Comparison of ENCODE assay signal across 12 mouse cellular contexts in the genomic region with DNA sequence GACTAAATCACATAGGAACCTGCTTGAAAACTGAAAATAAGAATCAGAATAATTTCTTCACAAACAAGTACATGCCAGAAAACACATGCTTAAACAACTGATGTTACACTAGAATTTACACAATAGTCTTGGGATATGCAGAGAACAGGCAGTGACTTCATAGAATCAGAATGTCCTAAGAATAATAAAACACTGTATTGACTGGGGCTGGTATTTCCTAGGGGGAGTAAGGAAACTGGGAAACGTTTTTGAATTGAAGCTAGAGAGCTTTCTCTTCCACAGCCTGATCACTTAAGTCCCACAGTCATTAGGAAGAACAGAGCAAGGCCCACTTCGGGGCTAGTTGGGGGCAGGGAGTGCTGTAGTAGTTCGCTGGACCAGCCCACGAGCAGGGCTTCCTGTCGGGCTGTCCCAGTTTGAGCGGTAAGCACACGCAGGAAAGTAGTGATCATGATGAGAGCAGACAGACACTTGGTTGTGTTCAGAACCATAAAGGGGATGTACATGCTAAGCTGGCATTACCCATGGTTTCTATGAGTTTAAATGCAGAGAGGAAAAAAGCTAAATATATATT. TPM values are rescaled to one million over a fixed set of nuclear protein-coding genes. Genes with fewer than 3 reads are reported as not detected.
DNase-seq lines count a peak whose midpoint lies in the region; ATAC-seq and TF ChIP-seq lines count a peak whose summit lies in the region.
"Had no signal": no experiment of that assay in that cellular context is flagged by ENCODE, and none has a peak within 500 bp of the region (broad histone marks: within the 10 kb centered on the region; RNA-seq: fewer than 3 reads in every experiment).

No protein-coding gene starts in this region.

- H3K4me1 ChIP-seq in CH12.LX (ENCODE audit: control insufficient read depth in 1 of 2, insufficient read depth in 2 of 2) = peaks cover 12 to 80% of the 10 kb centered on the region in 2 experiments
- no peaks in the 10 kb centered on the region for H3K4me1 ChIP-seq in limb, embryonic 15.5 days
- H3K4me1 ChIP-seq: liver, embryonic 15.5 days had no signal

- TF ChIP-seq CTCF in CH12.LX (conservative IDR thresholded peaks at IDR 0.05 in 1 of 2, IDR thresholded peaks at IDR 0.05 in 1 of 2; ENCODE audit: low read depth in 2 of 2, low read length in 2 of 2) = no peak

- no peak overlapping the region for H3K4me3 ChIP-seq in CH12.LX (replicated peaks in 1 of 3; ENCODE audit: low read depth in 2 of 3, low read length in 2 of 3, poor library complexity in 1 of 3)
- no peak overlapping the region for H3K4me3 ChIP-seq in limb, embryonic 15.5 days
- H3K4me3 ChIP-seq: liver, embryonic 15.5 days; myocyte had no signal

- peak overlapping the region; percentile 52; the same call in 1 of the 2 replicates for H3K4me2 ChIP-seq in CH12.LX (ENCODE audit: insufficient read depth, low read depth, poor library complexity, severe bottlenecking)
- H3K4me2 ChIP-seq in limb, embryonic 15.5 days = no peak overlapping the region
- H3K4me2 ChIP-seq: liver, embryonic 15.5 days had no signal

- ATAC-seq in limb, embryonic 15.5 days (ENCODE audit: insufficient number of reproducible peaks, low FRiP score, low TSS enrichment, low read depth) = no peak
- no peak for ATAC-seq in megakaryocyte, adult 5-6 weeks (ENCODE audit: poor library complexity, severe bottlenecking)

- in situ Hi-C loops in CH12.LX (cut with MboI; ENCODE audit: low pct_ligation_motif_present, low pct_unique_long_range_greater_than_20kb, low sequenced_read_pairs) = no loop called here

- intact Hi-C loops in gastrocnemius, postnatal 36 days (cut with DNase I) = no loop called here

- 0 out of 2 replicates have a peak, but pooled peaks have one; percentile 30 for TF ChIP-seq POLR2A in CH12.LX (IDR thresholded peaks at IDR 0.05; ENCODE audit: low read depth, low read length)

- no peaks in the 10 kb centered on the region for H3K79me2 ChIP-seq in CH12.LX (replicated peaks; ENCODE audit: control insufficient read depth, extremely low read depth, insufficient read depth, poor library complexity, severe bottlenecking)

- peak overlapping the region; percentile 23; the same call in 1 of the 2 replicates for H3K9ac ChIP-seq in CH12.LX (ENCODE audit: insufficient read depth, low read depth)
- no peak overlapping the region for H3K9ac ChIP-seq in limb, embryonic 15.5 days
- H3K9ac ChIP-seq: liver, embryonic 15.5 days had no signal

- peak; percentile 9 for DNase-seq in gastrocnemius, postnatal 25 days
- no peak for DNase-seq in gastrocnemius, postnatal 36 days
- peak; percentile 67 for DNase-seq in CH12.LX (ENCODE audit: extremely low read depth)
- DNase-seq in fibroblast of lung, adult 2 months (ENCODE audit: low read depth) = peak; percentile 10
- DNase-seq in cerebellum, adult 18-20 months = no peak
- DNase-seq in adrenal gland, adult 18-20 months (ENCODE audit: low spot score in 2 of 2) = no peak
- DNase-seq: thymus, adult 2 months had no signal

- H3K9me3 ChIP-seq in CH12.LX (replicated peaks; ENCODE audit: low read length) = no peaks in the 10 kb centered on the region
- H3K9me3 ChIP-seq in limb, embryonic 15.5 days = no peaks in the 10 kb centered on the region
- H3K9me3 ChIP-seq: G1E; liver, embryonic 15.5 days had no signal

- 58% methylated on average over 7 of the region's 7 CpGs for WGBS in limb, embryonic 15.5 days

- no peaks in the 10 kb centered on the region for H3K27me3 ChIP-seq in CH12.LX (replicated peaks)
- H3K27me3 ChIP-seq in limb, embryonic 15.5 days = no peaks in the 10 kb centered on the region
- H3K27me3 ChIP-seq: liver, embryonic 15.5 days had no signal

- dilution Hi-C loops in CH12.LX (cut with MboI; ENCODE audit: extremely low pct_ligation_motif_present, extremely low pct_unique_long_range_greater_than_20kb, low sequenced_read_pairs) = no loop called here

- peak overlapping the region; percentile 47 for H3K27ac ChIP-seq in CH12.LX (ENCODE audit: insufficient read depth, low read depth)
- H3K27ac ChIP-seq in limb, embryonic 15.5 days = peak overlapping the region; percentile 66; the same call in 1 of the 2 replicates
- H3K27ac ChIP-seq: liver, embryonic 15.5 days had no signal

- no peak for TF ChIP-seq RAD21 in CH12.LX (IDR thresholded peaks at IDR 0.05; ENCODE audit: low read depth, low read length)

- peaks cover 13 to 27% of the 10 kb centered on the region in 2 experiments for H3K36me3 ChIP-seq in CH12.LX (replicated peaks in 1 of 2; ENCODE audit: control insufficient read depth in 1 of 2, insufficient read depth in 1 of 2, low read length in 1 of 2)
- peaks cover 20% of the 10 kb centered on the region for H3K36me3 ChIP-seq in limb, embryonic 15.5 days

- TF ChIP-seq EP300 in CH12.LX (IDR thresholded peaks at IDR 0.05; ENCODE audit: low read length) = no peak

TF ChIP-seq in CH12.LX, 34 proteins besides CTCF, POLR2A, EP300 and RAD21:
- TF ChIP-seq ETS1 (conservative IDR thresholded peaks at IDR 0.05; ENCODE audit: low read depth, low read length) (peak; percentile 39), MAX (IDR thresholded peaks at IDR 0.05; ENCODE audit: low read length) (no peak; the same call in 1 of the 2 replicates), SIN3A (IDR thresholded peaks at IDR 0.05; ENCODE audit: low read length) (no peak), JUND (conservative IDR thresholded peaks at IDR 0.05; ENCODE audit: low read depth, low read length) (no peak), TCF12 (IDR thresholded peaks at IDR 0.05; ENCODE audit: low read depth, low read length) (0 out of 2 replicates have a peak, but pooled peaks have one; percentile 32), NELFE (IDR thresholded peaks at IDR 0.05; ENCODE audit: low read depth, low read length) (no peak), MEF2A (IDR thresholded peaks at IDR 0.05; ENCODE audit: borderline replicate concordance, low read depth, low read length) (peak; percentile 22; the same call in 1 of the 2 replicates), MYC (IDR thresholded peaks at IDR 0.05; ENCODE audit: low read depth, low read length) (no peak), PAX5 (IDR thresholded peaks at IDR 0.05; ENCODE audit: low read length) (no peak), HCFC1 (IDR thresholded peaks at IDR 0.05; ENCODE audit: low read depth, low read length) (peak; percentile 11; the same call in 1 of the 2 replicates), ELF1 (IDR thresholded peaks at IDR 0.05; ENCODE audit: low read depth, low read length) (peak; percentile 54; the same call in 1 of the 2 replicates), MAFK (IDR thresholded peaks at IDR 0.05; ENCODE audit: insufficient replicate concordance, low read length) (no peak), KAT2A (IDR thresholded peaks at IDR 0.05; ENCODE audit: insufficient replicate concordance, low read length) (no peak), USF2 (conservative IDR thresholded peaks at IDR 0.05; ENCODE audit: low read depth, low read length) (no peak), CHD2 (IDR thresholded peaks at IDR 0.05; ENCODE audit: low read length) (peak; percentile 34; the same call in 1 of the 2 replicates), NRF1 (IDR thresholded peaks at IDR 0.05; ENCODE audit: low read depth, low read length) (no peak), CHD1 (IDR thresholded peaks at IDR 0.05; ENCODE audit: low read depth, low read length) (no peak), MAZ (IDR thresholded peaks at IDR 0.05; ENCODE audit: low read depth, low read length) (no peak), RCOR1 (conservative IDR thresholded peaks at IDR 0.05; ENCODE audit: low read depth, low read length) (no peak), ZC3H11A (IDR thresholded peaks at IDR 0.05; ENCODE audit: low read depth, low read length) (no peak), POLR2AphosphoS2 (IDR thresholded peaks at IDR 0.05; ENCODE audit: low read depth, low read length) (no peak), GABPA (IDR thresholded peaks at IDR 0.05; ENCODE audit: insufficient replicate concordance, low read depth, low read length) (no peak), BHLHE40 (IDR thresholded peaks at IDR 0.05; ENCODE audit: low read depth, low read length) (peak; percentile 71), USF1 (IDR thresholded peaks at IDR 0.05; ENCODE audit: low read depth, low read length) (no peak), E2F4 (IDR thresholded peaks at IDR 0.05; ENCODE audit: insufficient replicate concordance, low read depth, low read length) (no peak), MXI1 (IDR thresholded peaks at IDR 0.05; ENCODE audit: low read depth, low read length) (peak; percentile 47; the same call in 1 of the 2 replicates), TBP (conservative IDR thresholded peaks at IDR 0.05; ENCODE audit: low read depth, low read length) (no peak), IRF4 (IDR thresholded peaks at IDR 0.05; ENCODE audit: low read depth, low read length) (peak; percentile 69; the same call in 1 of the 2 replicates), ZMIZ1 (IDR thresholded peaks at IDR 0.05; ENCODE audit: low read depth, low read length) (no peak), JUN (IDR thresholded peaks at IDR 0.05; ENCODE audit: insufficient read depth, low read depth, low read length) (no peak; the same call in 1 of the 2 replicates), ZKSCAN1 (IDR thresholded peaks at IDR 0.05; ENCODE audit: borderline replicate concordance, low read depth, low read length) (no peak; the same call in 1 of the 2 replicates), ZNF384 (IDR thresholded peaks at IDR 0.05; ENCODE audit: low read depth, low read length) (no peak), SMC3 (IDR thresholded peaks at IDR 0.05; ENCODE audit: low read depth, low read length) (no peak), UBTF (IDR thresholded peaks at IDR 0.05; ENCODE audit: low read depth, low read length) (no peak)

RNA-seq across cellular contexts. Expression of a gene that starts 44.5 kb away (rescaled TPM):
- total RNA-seq in gastrocnemius, postnatal 25 days (2021) = not detected
- total RNA-seq in gastrocnemius, postnatal 36 days (2021) = not detected
- total RNA-seq in CH12.LX (2012; rRNA removed) (0.04 TPM in 1 of 2 replicates, not detected in the other), CH12.LX (2014; rRNA removed) (0.05 and 0.09 TPM in 2 replicates)
- polyA plus RNA-seq in CH12.LX (2012; ENCODE audit: insufficient read length, low read depth) = 0.07 and 0.10 TPM in 2 replicates
- polyA plus RNA-seq in limb, embryonic 15.5 days (2015; fragmentation: Nextera tagmentation; extraction: Ambion mirVana) = 5.2 and 5.5 TPM in 2 replicates
- total RNA-seq in adrenal gland, adult 18-20 months (2021) = not detected
- not detected in 2 replicates for total RNA-seq in megakaryocyte, adult 5-6 weeks (2015)
- total RNA-seq in megakaryocyte, adult 5-6 weeks (2017) = not detected in 2 replicates
- polyA plus RNA-seq: G1E, myocyte had no signal

Comparison
In these comparisons a context has a peak if more than half of its experiments do, and no peak if none do; other contexts are left out.
1. DNase-seq: peak in gastrocnemius, postnatal 25 days (single experiment), CH12.LX (single experiment) and fibroblast of lung, adult 2 months (single experiment); none in gastrocnemius, postnatal 36 days (0 of 2), cerebellum, adult 18-20 months (0 of 2) and adrenal gland, adult 18-20 months (0 of 2).